Mouse (Mus musculus) heart, adult 2 months (tissue): ENCODE measurements around the gene Olfr617.
"Not testable (repeated sequence)": the region's sequence is repeated elsewhere in the genome, so short reads cannot be mapped to it uniquely, and the experiment has no call there.

Source experiments
- CTCF ChIP-seq: fragments of 200-600 bp; IDR thresholded peaks from 2 replicates; pipeline ENCODE4 v1.8.1; 2022; ENCODE audit warnings: antibody characterized with exemption, mild to moderate bottlenecking, moderate library complexity
- EP300 ChIP-seq: fragments of 200-500 bp; IDR thresholded peaks from 2 replicates; pipeline ENCODE4 v1.6.1; 2011; ENCODE audit warnings: low read depth, low read length, control low read depth; ENCODE audit not compliant: insufficient read depth
- POLR2A ChIP-seq: fragments of 200-500 bp; IDR thresholded peaks from 2 replicates; pipeline ENCODE4 v1.6.1; 2011; ENCODE audit warnings: mild to moderate bottlenecking, low read depth, low read length, control low read depth; ENCODE audit not compliant: insufficient read depth

DNA sequence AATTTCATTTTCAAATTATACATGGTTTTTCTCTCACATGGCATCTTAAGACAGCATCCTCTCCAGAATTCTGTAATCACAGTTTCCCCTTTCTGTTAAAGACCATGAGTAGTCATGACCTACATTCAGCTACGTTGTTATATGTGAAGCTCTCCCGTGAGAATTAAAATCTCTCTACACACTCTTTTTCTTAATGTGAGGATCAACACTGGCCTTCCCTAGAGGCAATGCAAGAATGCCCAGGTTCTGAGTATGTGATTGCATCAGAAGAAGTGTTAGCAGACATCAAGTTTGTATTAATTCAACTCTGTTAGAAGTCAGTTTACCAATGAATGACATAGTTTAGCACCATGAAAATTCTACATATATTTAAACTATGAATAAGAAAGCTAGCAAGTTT lies 30.2 kb upstream of the Olfr617 start, which contains the start of gene Olfr612:
- not testable (repeated sequence) for TF ChIP-seq POLR2A, CTCF, EP300
